Mouse (Mus musculus) forebrain, embryonic 10.5 days (tissue): ENCODE measurements around the gene Sh2b3. TPM values are rescaled to one million over a fixed set of nuclear protein-coding genes. Genes with fewer than 3 reads are reported as not detected.

ENCODE experiments used
- DNase-seq: peaks from one replicate; pipeline ENCODE4 v3.0.0-alpha.2; 2017; ENCODE audit warnings: low spot score; ENCODE audit errors: extremely low spot score
- H3K27ac ChIP-seq: fragments of 300-500 bp; sonication (generic); 2 replicates; pipeline ENCODE4 v1.5.1; 2016; ENCODE audit warnings: mild to moderate bottlenecking
- H3K27me3 ChIP-seq: fragments of 300-500 bp; sonication (generic); 2 replicates; pipeline ENCODE4 v1.6.1; 2016; ENCODE audit warnings: mild to moderate bottlenecking; ENCODE audit not compliant: poor library complexity, severe bottlenecking
- H3K36me3 ChIP-seq: fragments of 300-500 bp; sonication (generic); replicated peaks from 2 replicates; pipeline ENCODE4 v1.6.1; 2016; ENCODE audit warnings: mild to moderate bottlenecking, moderate library complexity
- H3K4me1 ChIP-seq: fragments of 300-500 bp; sonication (generic); 2 replicates; pipeline ENCODE4 v1.6.1; 2016
- H3K4me3 ChIP-seq: fragments of 300-500 bp; sonication (generic); 2 replicates; pipeline ENCODE4 v1.5.1; 2016; ENCODE audit warnings: mild to moderate bottlenecking, moderate library complexity
- H3K9me3 ChIP-seq: fragments of 300-500 bp; sonication (generic); 2 replicates; pipeline ENCODE4 v1.6.1; 2016; ENCODE audit warnings: mild to moderate bottlenecking, moderate library complexity
- WGBS: fragments of 180-500 bp; shearing (Covaris S2); methylation state at CpG from one replicate; pipeline ENCODE4 v1.1.7; 2016; 5-methylcytosine and 5-hydroxymethylcytosine counted together
- polyA plus RNA-seq: library from polyadenylated mRNA; unstranded; fragments of >200 nt; fragmentation: Nextera tagmentation; extraction: Ambion mirVana; gene quantifications from 2 replicates; pipeline ENCODE4 v1.2.1, GENCODE M21; 2016

The Sh2b3 gene
- 5.4 and 5.5 TPM in 2 replicates for polyA plus RNA-seq

GRCm38 (mm10) chr5:121837441-121838340 is at the start of gene Sh2b3:
TSS of gene Sh2b3 (minus strand) at chr5:121837646.
- H3K27ac ChIP-seq = peak within 1 kb of the TSS; percentile 84
- peaks cover 90% of the 10 kb centered on the region for H3K27me3 ChIP-seq
- H3K4me3 ChIP-seq = peak within 1 kb of the TSS; percentile 80
- no peaks in the 10 kb centered on the region for H3K9me3 ChIP-seq
- under 1% methylated on average over 35 of the region's 35 CpGs for WGBS
- no peaks in the 10 kb centered on the region for H3K36me3 ChIP-seq
- DNase-seq = no peak
- peaks cover 73% of the 10 kb centered on the region for H3K4me1 ChIP-seq

DNA sequence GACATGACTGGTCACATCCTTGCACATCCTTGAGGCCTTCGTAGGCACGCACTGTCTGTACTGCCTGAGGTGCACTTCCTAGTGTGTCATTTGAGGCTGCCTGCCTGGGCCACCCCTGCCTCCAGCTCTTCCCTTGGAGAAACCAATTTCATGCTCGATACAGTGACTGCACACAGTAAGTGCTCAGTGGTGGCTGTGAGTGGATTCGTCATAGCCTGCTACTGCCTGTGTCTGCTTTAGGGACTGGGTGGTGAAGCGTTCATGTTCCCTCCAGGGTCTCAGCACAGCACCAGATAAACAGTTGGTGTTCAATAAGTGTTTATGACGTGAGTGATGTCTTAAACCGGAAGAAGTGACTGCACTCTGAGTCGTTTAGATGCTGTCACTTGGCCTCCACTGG is 45.9 kb upstream of the Sh2b3 start:
- Histone ChIP-seq H3K9me3 (peaks cover 22% of the 10 kb centered on the region; the same call in 1 of the 2 replicates), H3K27me3 (peaks cover 60% of the 10 kb centered on the region), H3K27ac (no peak overlapping the region), H3K4me1 (peaks cover 9% of the 10 kb centered on the region), H3K4me3 (no peak overlapping the region), H3K36me3 (peaks cover 34% of the 10 kb centered on the region)
- DNase-seq = no peak
- 84% methylated on average over 8 of the region's 8 CpGs for WGBS

GRCm38 (mm10) chr5:121879211-121879610 is 41.8 kb upstream of the Sh2b3 start:
- H3K9me3 ChIP-seq = no peaks in the 10 kb centered on the region
- H3K27ac ChIP-seq = no peak overlapping the region
- H3K4me1 ChIP-seq = peaks cover 9% of the 10 kb centered on the region
- no peak for DNase-seq
- peaks cover 30% of the 10 kb centered on the region for H3K36me3 ChIP-seq
- 61% methylated on average over 6 of the region's 6 CpGs for WGBS
- peaks cover 30% of the 10 kb centered on the region; the same call in 1 of the 2 replicates for H3K27me3 ChIP-seq
- no peak overlapping the region for H3K4me3 ChIP-seq

- Histone ChIP-seq H3K36me3 (peaks cover 33% of the 10 kb centered on the region), H3K4me1 (peaks cover 9% of the 10 kb centered on the region), H3K9me3 (no peaks in the 10 kb centered on the region), H3K4me3 (no peak overlapping the region), H3K27me3 (peaks cover 30% of the 10 kb centered on the region), H3K27ac (no peak overlapping the region)
- WGBS = 92% methylated on average over 17 of the region's 17 CpGs
- DNase-seq = no peak
Observed at GRCm38 (mm10) chr5:121878703-121879102, 41.3 kb upstream of the Sh2b3 start.

DNA sequence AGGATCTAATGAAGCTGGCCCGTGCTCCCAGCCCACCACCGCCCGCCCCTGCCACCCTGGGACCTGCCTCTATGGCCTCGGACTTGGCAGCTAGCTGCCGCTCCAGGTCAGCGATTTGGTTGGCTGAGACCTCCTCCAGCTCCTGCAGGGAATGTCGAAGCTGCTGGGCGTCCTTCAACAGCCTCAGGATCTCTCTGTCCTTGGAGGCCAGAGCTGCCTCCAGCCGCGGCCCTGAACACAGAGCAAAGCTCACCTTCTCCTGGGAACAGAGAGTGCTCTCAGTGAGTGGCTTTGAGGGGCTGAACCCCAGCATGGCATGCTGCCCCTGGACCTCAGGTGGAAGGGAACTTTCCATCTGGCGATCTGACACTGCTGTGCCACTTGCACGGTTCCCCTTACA is 39.5 kb upstream of the Sh2b3 start:
- peaks cover 32% of the 10 kb centered on the region for H3K27me3 ChIP-seq
- no peak overlapping the region for H3K4me3 ChIP-seq
- WGBS = 93% methylated on average over 12 of the region's 12 CpGs
- peaks cover 35% of the 10 kb centered on the region for H3K36me3 ChIP-seq
- no peaks in the 10 kb centered on the region for H3K9me3 ChIP-seq
- H3K27ac ChIP-seq = no peak overlapping the region
- no peak for DNase-seq
- peaks cover 5% of the 10 kb centered on the region; the same call in 1 of the 2 replicates for H3K4me1 ChIP-seq

- Histone ChIP-seq H3K9me3 (no peaks in the 10 kb centered on the region), H3K4me3 (no peak overlapping the region), H3K36me3 (peaks cover 35% of the 10 kb centered on the region), H3K27me3 (peaks cover 29% of the 10 kb centered on the region), H3K4me1 (peaks cover 5% of the 10 kb centered on the region; the same call in 1 of the 2 replicates), H3K27ac (no peak overlapping the region)
- WGBS = 91% methylated on average over 12 of the region's 12 CpGs
- DNase-seq = no peak
Observed at GRCm38 (mm10) chr5:121875041-121875440, 37.6 kb upstream of the Sh2b3 start.

DNA sequence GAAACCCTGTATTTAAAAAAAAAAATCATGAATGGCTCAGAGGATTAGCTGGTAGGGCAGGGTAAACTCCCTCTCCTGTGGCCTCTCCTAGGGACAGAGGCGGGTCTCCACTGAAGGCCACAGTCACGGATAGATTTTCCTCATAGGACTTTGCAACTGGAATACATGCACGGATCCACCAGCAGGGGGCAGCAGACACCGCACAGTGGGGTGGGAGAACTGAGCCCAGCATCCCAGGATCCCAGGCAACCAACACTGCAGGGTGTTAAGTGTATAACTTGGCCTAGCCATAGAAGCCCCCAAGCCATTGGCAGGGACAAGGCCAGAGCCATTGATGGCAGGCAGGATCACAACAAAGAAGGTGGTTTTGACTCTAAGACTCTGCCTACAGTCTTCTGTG is 34.7 kb upstream of the Sh2b3 start:
- Histone ChIP-seq H3K27ac (no peak overlapping the region), H3K4me1 (peaks cover 8% of the 10 kb centered on the region; the same call in 1 of the 2 replicates), H3K4me3 (no peak overlapping the region), H3K9me3 (no peaks in the 10 kb centered on the region), H3K27me3 (peaks cover 23% of the 10 kb centered on the region), H3K36me3 (peaks cover 29% of the 10 kb centered on the region)
- peak; percentile 87 for DNase-seq
- WGBS = 7% methylated on average over 4 of the region's 4 CpGs

- Histone ChIP-seq H3K27me3 (peaks cover 23% of the 10 kb centered on the region), H3K4me1 (peaks cover 8% of the 10 kb centered on the region; the same call in 1 of the 2 replicates), H3K36me3 (peaks cover 26% of the 10 kb centered on the region), H3K4me3 (no peak overlapping the region), H3K9me3 (no peaks in the 10 kb centered on the region), H3K27ac (no peak overlapping the region)
- no peak for DNase-seq
- WGBS = 91% methylated on average over 13 of the region's 13 CpGs
Observed at GRCm38 (mm10) chr5:121871515-121872030, 34.1 kb upstream of the Sh2b3 start.

- DNase-seq = no peak
- no peak overlapping the region for H3K27ac ChIP-seq
- H3K4me3 ChIP-seq = no peak overlapping the region
- WGBS = 81% methylated on average over 6 of the region's 6 CpGs
- peaks cover 8% of the 10 kb centered on the region; the same call in 1 of the 2 replicates for H3K4me1 ChIP-seq
- H3K27me3 ChIP-seq = peaks cover 23% of the 10 kb centered on the region
- H3K36me3 ChIP-seq = peaks cover 19% of the 10 kb centered on the region
- no peaks in the 10 kb centered on the region for H3K9me3 ChIP-seq
Observed at GRCm38 (mm10) chr5:121870832-121871231, 33.4 kb upstream of the Sh2b3 start.

- Histone ChIP-seq H3K4me1 (peaks cover 13% of the 10 kb centered on the region), H3K27me3 (peaks cover 6% of the 10 kb centered on the region), H3K9me3 (no peaks in the 10 kb centered on the region), H3K27ac (no peak overlapping the region), H3K4me3 (no peak overlapping the region), H3K36me3 (peaks cover 7% of the 10 kb centered on the region)
- 70% methylated on average over 5 of the region's 5 CpGs for WGBS
- DNase-seq = no peak
Observed at GRCm38 (mm10) chr5:121867963-121868362, 30.5 kb upstream of the Sh2b3 start.

GRCm38 (mm10) chr5:121864330-121864729 is 26.9 kb upstream of the Sh2b3 start:
- H3K27ac ChIP-seq = peak overlapping the region; percentile 66
- DNase-seq = no peak
- H3K9me3 ChIP-seq = peaks cover 8% of the 10 kb centered on the region; the same call in 1 of the 2 replicates
- peaks cover 21% of the 10 kb centered on the region for H3K36me3 ChIP-seq
- H3K27me3 ChIP-seq = 0 out of 2 replicates have a peak, but pooled peaks cover 4% of the 10 kb centered on the region
- WGBS = 7% methylated on average over 8 of the region's 11 CpGs
- peaks cover 13% of the 10 kb centered on the region for H3K4me1 ChIP-seq
- peak overlapping the region; percentile 39 for H3K4me3 ChIP-seq

- peaks cover 10% of the 10 kb centered on the region for H3K4me1 ChIP-seq
Observed at GRCm38 (mm10) chr5:121861964-121862363, 24.5 kb upstream of the Sh2b3 start.

DNA sequence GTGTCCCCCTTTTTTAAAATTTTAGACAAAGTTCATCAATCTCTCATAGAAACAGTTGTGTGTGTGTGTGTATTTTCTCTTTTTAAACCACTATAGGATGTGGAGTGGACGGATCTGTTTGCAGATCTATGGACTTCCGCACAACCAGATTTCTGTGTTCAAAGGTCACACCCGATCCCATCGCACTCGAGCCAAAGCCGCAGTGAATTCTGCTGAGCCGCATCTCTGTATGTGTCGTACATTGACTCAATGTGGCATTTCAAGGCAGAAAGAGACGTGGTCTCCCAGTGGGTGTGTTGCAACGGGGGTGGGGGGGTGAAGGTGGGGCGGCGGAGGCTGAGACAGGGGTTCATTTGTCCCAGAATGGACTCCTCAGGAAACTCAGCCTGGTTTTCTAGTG is 21.0 kb upstream of the Sh2b3 start:
- Histone ChIP-seq H3K27me3 (no peaks in the 10 kb centered on the region), H3K4me1 (peaks cover 18% of the 10 kb centered on the region), H3K9me3 (peaks cover 8% of the 10 kb centered on the region; the same call in 1 of the 2 replicates), H3K27ac (no peak overlapping the region), H3K36me3 (peaks cover 54% of the 10 kb centered on the region), H3K4me3 (no peak overlapping the region)
- WGBS = 94% methylated on average over 12 of the region's 12 CpGs
- no peak for DNase-seq

More at GRCm38 (mm10) chr5:121861964-121862363, 24.5 kb upstream of the Sh2b3 start:
- H3K9me3 ChIP-seq = peaks cover 8% of the 10 kb centered on the region; the same call in 1 of the 2 replicates
- no peak for DNase-seq
- H3K36me3 ChIP-seq = peaks cover 27% of the 10 kb centered on the region
- no peak overlapping the region for H3K4me3 ChIP-seq
- H3K27me3 ChIP-seq = 0 out of 2 replicates have a peak, but pooled peaks cover 4% of the 10 kb centered on the region
- 74% methylated on average over 5 of the region's 5 CpGs for WGBS
- H3K27ac ChIP-seq = no peak overlapping the region
